ENCODE assay signal across 8 mouse cellular contexts in the genomic region with DNA sequence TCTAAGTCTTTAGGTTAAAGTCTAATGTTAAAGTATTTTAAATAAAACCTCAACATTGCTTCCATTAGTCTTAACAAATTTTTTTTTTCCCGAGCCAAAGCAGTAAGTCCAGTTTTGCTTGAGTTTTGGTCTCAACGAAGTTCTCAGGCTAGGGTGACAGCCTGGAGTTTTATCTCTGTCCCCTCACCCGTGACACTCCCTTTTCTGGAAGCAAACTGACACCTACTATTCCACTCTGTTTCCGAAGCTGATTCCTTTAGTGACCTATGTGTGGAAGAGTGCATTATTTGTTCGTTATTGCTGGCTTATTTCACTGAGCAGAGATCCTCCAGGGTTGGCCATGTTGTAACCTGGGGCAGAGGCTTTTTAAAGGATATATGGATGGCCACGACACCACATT. TPM values are rescaled to one million over a fixed set of nuclear protein-coding genes. Genes with fewer than 3 reads are reported as not detected.
DNase-seq lines count a peak whose midpoint lies in the region; ATAC-seq and TF ChIP-seq lines count a peak whose summit lies in the region.

No protein-coding gene starts in this region.

- H3K4me1 ChIP-seq in heart, embryonic 15.5 days (replicated peaks): peaks cover 19% of the 10 kb centered on the region
- H3K4me1 ChIP-seq in embryonic facial prominence, embryonic 12.5 days: peaks cover 11% of the 10 kb centered on the region
- peaks cover 11% of the 10 kb centered on the region; the same call in 1 of the 2 replicates for H3K4me1 ChIP-seq in intestine, embryonic 15.5 days (replicated peaks)
- peaks cover 23% of the 10 kb centered on the region for H3K4me1 ChIP-seq in midbrain, embryonic 15.5 days
- H3K4me1 ChIP-seq in cerebellum, adult 2 months (ENCODE audit: control insufficient read depth, insufficient read depth, low read length): peaks cover 5% of the 10 kb centered on the region; the same call in 1 of the 2 replicates

- H3K9ac ChIP-seq in heart, embryonic 15.5 days: no peak overlapping the region
- H3K9ac ChIP-seq in embryonic facial prominence, embryonic 12.5 days: no peak overlapping the region
- H3K9ac ChIP-seq in intestine, embryonic 15.5 days: no peak overlapping the region
- no peak overlapping the region for H3K9ac ChIP-seq in midbrain, embryonic 15.5 days

- TF ChIP-seq CTCF in cerebellum, adult 2 months (IDR thresholded peaks at IDR 0.05; ENCODE audit: borderline replicate concordance, insufficient read depth, low read depth, low read length): no peak

- WGBS in heart, embryonic 15.5 days: 27% methylated on average over 6 of the region's 6 CpGs
- 30% methylated on average over 6 of the region's 6 CpGs for WGBS in embryonic facial prominence, embryonic 12.5 days
- WGBS in intestine, embryonic 15.5 days: 31% methylated on average over 6 of the region's 6 CpGs
- 27% methylated on average over 6 of the region's 6 CpGs for whole genome bisulfite sequencing in midbrain, embryonic 15.5 days
- WGBS in cerebellum, adult 2 months: 23% methylated on average over 6 of the region's 6 CpGs

- peaks cover 13% of the 10 kb centered on the region for H3K27me3 ChIP-seq in heart, embryonic 15.5 days
- H3K27me3 ChIP-seq in embryonic facial prominence, embryonic 12.5 days: peaks cover 32% of the 10 kb centered on the region
- H3K27me3 ChIP-seq in intestine, embryonic 15.5 days (replicated peaks): peaks cover 4% of the 10 kb centered on the region
- peaks cover 6% of the 10 kb centered on the region; the same call in 1 of the 2 replicates for H3K27me3 ChIP-seq in midbrain, embryonic 15.5 days (replicated peaks)
- H3K27me3 ChIP-seq in cerebellum, adult 2 months (ENCODE audit: control insufficient read depth, insufficient read depth, low read length): no peaks in the 10 kb centered on the region

- H3K4me2 ChIP-seq in heart, embryonic 15.5 days: peak overlapping the region; percentile 86
- peak overlapping the region; percentile 96 for H3K4me2 ChIP-seq in embryonic facial prominence, embryonic 12.5 days (replicated peaks)
- peak overlapping the region; percentile 91 for H3K4me2 ChIP-seq in intestine, embryonic 15.5 days (replicated peaks)
- peak overlapping the region; percentile 97 for H3K4me2 ChIP-seq in midbrain, embryonic 15.5 days

- peak overlapping the region; percentile 88; the same call in 1 of the 2 replicates for H3K4me3 ChIP-seq in heart, embryonic 15.5 days
- H3K4me3 ChIP-seq in embryonic facial prominence, embryonic 12.5 days: peak overlapping the region; percentile 90; the same call in 1 of the 2 replicates
- H3K4me3 ChIP-seq in intestine, embryonic 15.5 days (replicated peaks): no peak overlapping the region
- H3K4me3 ChIP-seq in midbrain, embryonic 15.5 days: peak overlapping the region; percentile 97; the same call in 1 of the 2 replicates
- no peak overlapping the region for H3K4me3 ChIP-seq in cerebellum, adult 2 months (replicated peaks; ENCODE audit: insufficient read depth, low read depth, low read length)

- H3K9me3 ChIP-seq in heart, embryonic 15.5 days (replicated peaks): no peaks in the 10 kb centered on the region
- no peaks in the 10 kb centered on the region for H3K9me3 ChIP-seq in embryonic facial prominence, embryonic 12.5 days
- H3K9me3 ChIP-seq in intestine, embryonic 15.5 days: no peaks in the 10 kb centered on the region
- H3K9me3 ChIP-seq in midbrain, embryonic 15.5 days: no peaks in the 10 kb centered on the region

- DNase-seq in heart, adult 8-10 months (ENCODE audit: low spot score): no peak
- DNase-seq in cerebellum, adult 2 months: no peak
- DNase-seq in cerebellum, postnatal 10 days: no peak
- DNase-seq in spleen, postnatal 4 days (ENCODE audit: low spot score in 2 of 2): no peak

- no peak for TF ChIP-seq POLR2A in cerebellum, adult 2 months (IDR thresholded peaks at IDR 0.05; ENCODE audit: borderline replicate concordance, insufficient read depth, low read length)

- H3K27ac ChIP-seq in heart, embryonic 15.5 days: no peak overlapping the region
- no peak overlapping the region for H3K27ac ChIP-seq in embryonic facial prominence, embryonic 12.5 days
- H3K27ac ChIP-seq in intestine, embryonic 15.5 days: no peak overlapping the region
- no peak overlapping the region for H3K27ac ChIP-seq in midbrain, embryonic 15.5 days
- no peak overlapping the region for H3K27ac ChIP-seq in cerebellum, adult 2 months (ENCODE audit: insufficient read depth, low read length)

- H3K36me3 ChIP-seq in heart, embryonic 15.5 days: no peaks in the 10 kb centered on the region
- no peaks in the 10 kb centered on the region for H3K36me3 ChIP-seq in embryonic facial prominence, embryonic 12.5 days
- no peaks in the 10 kb centered on the region for H3K36me3 ChIP-seq in intestine, embryonic 15.5 days
- H3K36me3 ChIP-seq in midbrain, embryonic 15.5 days (replicated peaks): no peaks in the 10 kb centered on the region

- no peak for ATAC-seq in heart, embryonic 15.5 days (replicated peaks; ENCODE audit: insufficient number of reproducible peaks, insufficient read depth, low FRiP score, low read depth)
- no peak for ATAC-seq in embryonic facial prominence, embryonic 12.5 days (ENCODE audit: insufficient number of reproducible peaks, insufficient read depth, low FRiP score, low TSS enrichment)
- ATAC-seq in intestine, embryonic 15.5 days: no peak
- ATAC-seq in midbrain, embryonic 15.5 days (replicated peaks): no peak

RNA-seq across cellular contexts. Expression of a gene that starts 1.1 kb away (rescaled TPM):
- polyA plus RNA-seq in heart, embryonic 15.5 days (2015; fragmentation: Nextera tagmentation; extraction: Ambion mirVana): 5.0 and 6.5 TPM in 2 replicates
- total RNA-seq in heart, adult 8-10 months (2022): 10 to 100 TPM; 17.3 to 27.2 (median 20.5) TPM
- 9.0 and 9.2 TPM in 2 replicates for polyA plus RNA-seq in embryonic facial prominence, embryonic 12.5 days (2016; fragmentation: Nextera tagmentation; extraction: Ambion mirVana)
- 3.8 and 4.1 TPM in 2 replicates for polyA plus RNA-seq in intestine, embryonic 15.5 days (2015; fragmentation: Nextera tagmentation; extraction: Ambion mirVana)
- polyA plus RNA-seq in midbrain, embryonic 15.5 days (2015; fragmentation: Nextera tagmentation; extraction: Ambion mirVana): 11.8 and 12.5 TPM in 2 replicates
- polyA plus RNA-seq in cerebellum, adult 2 months (2012; rRNA removed): 17.2 and 20.1 TPM in 2 replicates

RNA-seq across cellular contexts. Expression of a gene that starts 44.8 kb away (rescaled TPM):
- polyA plus RNA-seq in heart, embryonic 15.5 days (2015; fragmentation: Nextera tagmentation; extraction: Ambion mirVana): 3.9 and 6.1 TPM in 2 replicates
- total RNA-seq in heart, adult 8-10 months (2022): 1 to 10 TPM; 4.2 to 5.4 (median 4.9) TPM
- polyA plus RNA-seq in embryonic facial prominence, embryonic 12.5 days (2016; fragmentation: Nextera tagmentation; extraction: Ambion mirVana): 12.4 and 14.1 TPM in 2 replicates
- 7.2 and 8.1 TPM in 2 replicates for polyA plus RNA-seq in intestine, embryonic 15.5 days (2015; fragmentation: Nextera tagmentation; extraction: Ambion mirVana)
- polyA plus RNA-seq in midbrain, embryonic 15.5 days (2015; fragmentation: Nextera tagmentation; extraction: Ambion mirVana): 11.4 and 12.1 TPM in 2 replicates
- polyA plus RNA-seq in cerebellum, adult 2 months (2012; rRNA removed): 17.6 and 20.0 TPM in 2 replicates

Comparison
In these comparisons a context has a peak if more than half of its experiments do, and no peak if none do; other contexts are left out.
1. H3K4me3 ChIP-seq: peak in heart, embryonic 15.5 days (single experiment), embryonic facial prominence, embryonic 12.5 days (single experiment) and midbrain, embryonic 15.5 days (single experiment); none in intestine, embryonic 15.5 days (single experiment) and cerebellum, adult 2 months (single experiment).
2. Peak in every context shown above with its lines, with median percentiles within 50 percentile points of each other: H3K4me2 ChIP-seq.